Mouse (Mus musculus) kidney, postnatal 14 days (tissue): ENCODE data around the gene Kif27.
"Not testable (repeated sequence)": the region's sequence is repeated elsewhere in the genome, so short reads cannot be mapped to it uniquely, and the experiment has no call there.

ENCODE experiments used
- DNase-seq: peaks from one replicate; pipeline ENCODE4 v3.0.0; 2022; ENCODE audit warnings: mixed read lengths

The Kif27 gene

DNA sequence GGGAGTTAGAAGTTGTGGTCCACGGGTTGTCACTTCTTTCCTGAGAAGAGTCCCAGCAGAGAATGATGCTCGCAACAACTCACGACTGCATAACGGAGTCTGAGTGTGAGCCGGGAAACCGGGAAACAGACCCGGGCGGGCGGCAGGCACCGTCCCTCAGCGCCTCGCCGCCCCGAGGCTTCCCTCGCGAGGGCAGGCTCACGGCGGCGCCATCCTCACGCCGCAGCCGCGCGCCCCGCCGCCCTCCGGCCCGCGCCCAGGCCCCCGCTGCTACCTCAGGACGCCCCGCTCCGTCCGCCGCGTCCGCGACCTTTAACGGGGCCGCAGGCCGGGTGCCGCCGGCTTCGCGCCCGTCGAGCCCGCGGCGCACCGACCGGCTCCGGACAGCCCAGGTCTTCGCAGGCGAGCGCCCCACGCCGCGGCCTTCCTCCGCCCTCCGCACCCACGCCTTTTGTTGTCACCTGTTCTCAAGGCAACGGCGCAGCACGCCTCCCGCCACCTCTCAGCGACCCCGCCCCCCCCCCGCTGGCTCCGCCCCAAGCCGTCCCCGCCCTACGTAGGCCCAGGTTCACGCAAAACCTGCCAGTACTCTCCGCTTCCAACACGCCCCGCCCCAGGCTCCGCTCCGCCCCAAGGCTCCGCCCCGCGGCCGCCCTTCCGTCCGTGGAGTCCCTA lies at the start of gene Kif27:
TSS of gene Kif27 (minus strand) at position 494 of the 675 bp plus-strand sequence.
- peak; percentile 92 for DNase-seq

DNA sequence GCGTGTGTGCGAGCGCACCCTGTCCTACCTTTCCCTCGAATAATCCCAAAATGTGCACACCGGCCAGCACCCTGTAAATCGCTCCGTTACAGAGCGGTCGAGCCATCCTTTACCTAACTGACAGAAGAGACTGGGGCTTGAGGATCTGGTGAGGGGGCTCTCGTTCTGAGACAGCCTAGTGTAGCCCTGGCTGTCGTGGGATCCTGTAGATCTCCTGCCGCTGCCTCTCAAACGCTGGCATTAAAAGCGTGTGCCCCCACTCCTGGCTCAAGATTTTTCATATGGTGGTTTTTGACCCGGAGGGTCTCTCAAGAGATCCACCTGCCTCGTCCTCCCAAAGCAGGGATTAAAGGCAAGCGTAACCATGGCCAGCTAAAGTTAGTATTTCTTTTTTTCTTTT lies 44.3 kb upstream of the Kif27 start, which contains the start of gene Hnrnpk:
TSS of gene Hnrnpk (minus strand) at position 101 of the 400 bp plus-strand sequence.
- DNase-seq, result not testable (repeated sequence)

DNA sequence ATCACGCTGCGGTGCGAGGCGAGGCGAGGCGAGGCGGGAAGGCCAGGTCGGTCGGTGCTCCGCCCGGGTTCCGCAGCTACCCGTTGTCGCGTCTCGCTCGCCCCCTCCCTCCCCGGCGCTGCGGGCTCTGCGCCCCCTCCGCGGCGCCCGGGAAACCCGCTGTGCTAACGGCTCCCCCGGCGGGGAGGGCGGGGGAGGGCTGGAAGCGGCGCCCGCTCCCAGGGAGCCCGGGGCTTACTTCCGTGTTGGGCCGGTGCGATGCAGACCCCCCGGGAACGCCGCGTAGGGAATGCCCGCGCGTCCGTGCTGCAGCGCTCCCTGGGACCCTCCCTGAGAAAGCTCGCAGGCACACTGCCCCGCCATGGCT lies 43.8 kb upstream of the Kif27 start:
- peak; percentile 93 for DNase-seq

DNA sequence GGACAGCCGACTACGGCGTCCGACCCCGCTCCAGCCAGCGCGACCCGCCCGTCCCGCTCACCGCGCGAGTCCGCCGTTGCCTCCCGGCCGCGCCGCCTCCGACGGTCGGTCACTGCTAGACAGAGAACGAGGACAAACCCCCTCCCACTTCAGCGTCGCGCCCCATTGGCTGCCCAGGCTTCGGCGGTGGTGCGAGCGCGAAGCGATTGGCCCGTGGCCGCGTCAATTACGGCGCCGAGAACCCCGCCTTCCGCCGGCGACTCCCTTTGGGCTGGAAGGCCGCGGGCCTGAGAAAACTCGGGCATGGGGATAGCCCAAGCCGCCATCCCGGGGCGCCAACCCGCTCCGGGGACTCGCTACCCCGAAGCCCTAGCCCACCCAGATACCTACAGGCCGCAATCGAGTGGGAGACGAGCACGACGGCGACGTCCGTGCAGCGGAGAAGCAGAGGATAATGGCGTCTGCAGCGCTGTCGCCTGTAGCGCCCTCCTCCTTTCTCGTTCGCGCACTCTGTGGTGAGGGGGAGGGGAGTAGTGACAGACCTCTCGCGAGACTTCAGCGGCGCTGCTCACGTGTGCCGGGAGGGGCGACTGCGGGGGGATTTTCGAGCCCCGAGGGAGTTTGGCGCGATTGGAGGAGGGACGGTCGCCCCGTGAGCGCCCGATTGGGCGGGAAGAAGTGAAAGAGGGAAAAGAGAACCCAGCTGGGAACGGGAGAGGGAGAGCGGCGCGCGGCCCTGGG lies 43.3 kb upstream of the Kif27 start, which contains the start of gene Rmi1:
TSS of gene Rmi1 (plus strand) at position 246 of the 741 bp plus-strand sequence.
- DNase-seq, result peak; percentile 98

DNA sequence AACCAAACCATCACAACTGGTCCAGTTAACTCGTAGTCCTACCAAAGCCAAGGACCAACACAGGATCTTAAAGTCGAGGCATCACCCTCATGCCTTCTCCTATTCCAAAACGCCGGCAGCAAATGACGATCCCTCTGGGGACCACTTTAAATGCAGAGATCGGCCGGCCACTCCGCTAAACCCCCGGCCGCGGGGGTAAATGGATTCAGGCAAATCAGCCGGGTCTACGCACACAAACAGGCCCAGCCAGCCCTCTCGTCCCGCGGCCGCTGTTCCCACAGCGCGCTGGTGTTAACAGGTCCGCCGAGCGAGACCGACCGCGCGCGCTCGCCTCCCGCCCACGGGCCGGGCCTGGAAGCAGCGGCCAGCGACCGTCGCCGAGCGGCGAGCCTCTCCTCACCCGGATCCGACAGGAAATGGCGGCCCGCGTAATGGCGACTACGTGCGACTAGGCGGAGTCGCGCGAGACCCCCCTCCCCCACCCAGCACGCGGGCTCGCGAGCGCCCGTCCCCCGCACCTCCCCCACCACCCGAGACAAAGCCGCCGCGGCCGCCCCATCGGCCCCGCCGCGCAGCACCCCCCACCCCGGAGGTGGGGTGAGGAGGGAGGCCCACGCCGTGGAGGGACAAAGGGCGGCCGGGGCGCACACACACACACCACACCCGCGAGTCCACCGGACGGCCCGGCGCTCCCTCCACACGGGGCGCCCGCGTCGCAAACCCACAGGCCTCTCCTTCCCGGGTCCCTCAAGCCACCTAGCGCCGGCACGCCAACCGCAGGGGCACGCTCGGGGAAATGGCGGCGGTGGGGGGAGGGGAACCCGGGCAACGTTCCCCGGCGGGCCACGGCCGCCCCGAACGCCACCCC lies 42.4 kb upstream of the Kif27 start:
- DNase-seq, result peak; percentile 88

DNA sequence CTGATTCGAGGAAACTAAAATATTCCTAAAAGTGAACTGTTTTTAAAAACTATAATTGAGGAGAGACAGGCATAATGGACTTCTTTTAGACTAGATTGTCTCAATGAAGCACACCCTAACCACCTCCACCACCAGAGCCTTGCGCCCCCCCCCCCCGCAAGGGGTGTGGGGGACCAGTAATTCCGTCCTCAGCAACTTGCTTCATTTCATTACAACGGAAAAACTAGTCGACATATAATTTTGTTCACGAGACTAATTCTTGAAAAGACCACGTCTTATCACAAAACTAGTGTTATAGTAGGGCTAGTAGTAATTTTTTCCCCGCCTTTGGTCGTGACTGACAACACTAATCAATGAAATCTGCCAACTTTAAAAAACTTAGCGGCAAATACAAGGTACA lies 41.7 kb upstream of the Kif27 start:
- no peak for DNase-seq

DNA sequence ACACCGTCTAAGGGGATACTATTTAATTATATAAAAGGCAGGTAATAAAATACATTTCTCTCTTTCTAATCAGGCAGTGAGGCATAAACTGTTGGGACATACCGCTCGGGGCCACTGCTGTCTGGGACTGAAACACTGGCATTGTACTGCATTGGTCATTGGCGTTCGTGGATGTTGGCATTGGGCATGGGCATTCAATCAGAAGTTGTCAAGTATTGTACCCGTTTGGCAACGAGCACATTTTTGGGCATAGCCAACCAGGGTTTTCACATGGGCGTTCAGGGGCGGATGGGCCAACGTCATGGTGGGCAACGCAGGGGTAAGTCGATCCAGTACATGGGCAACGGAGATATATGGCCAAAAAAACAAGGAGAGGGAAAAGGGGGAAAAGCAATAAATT lies 38.7 kb upstream of the Kif27 start:
- no peak for DNase-seq

DNA sequence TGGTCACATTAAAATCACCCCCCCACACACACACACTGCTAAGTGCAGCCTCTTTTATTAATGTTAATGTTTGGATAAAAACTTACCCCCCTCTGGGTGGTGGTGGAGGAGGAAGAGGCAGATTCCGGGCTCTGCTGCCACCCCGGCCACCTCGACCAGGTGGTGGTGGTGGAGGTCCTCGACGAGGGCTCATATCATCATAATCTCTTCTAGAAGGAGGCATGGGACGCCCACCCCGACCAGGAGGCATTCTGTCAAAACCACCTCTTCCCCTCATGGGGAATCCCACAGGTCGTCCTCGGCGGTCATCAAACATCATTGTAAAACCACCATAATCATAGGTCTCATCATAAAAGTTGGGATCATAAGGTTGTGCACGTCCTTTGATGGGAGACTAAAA lies 35.5 kb upstream of the Kif27 start:
- DNase-seq, result not testable (repeated sequence)

DNA sequence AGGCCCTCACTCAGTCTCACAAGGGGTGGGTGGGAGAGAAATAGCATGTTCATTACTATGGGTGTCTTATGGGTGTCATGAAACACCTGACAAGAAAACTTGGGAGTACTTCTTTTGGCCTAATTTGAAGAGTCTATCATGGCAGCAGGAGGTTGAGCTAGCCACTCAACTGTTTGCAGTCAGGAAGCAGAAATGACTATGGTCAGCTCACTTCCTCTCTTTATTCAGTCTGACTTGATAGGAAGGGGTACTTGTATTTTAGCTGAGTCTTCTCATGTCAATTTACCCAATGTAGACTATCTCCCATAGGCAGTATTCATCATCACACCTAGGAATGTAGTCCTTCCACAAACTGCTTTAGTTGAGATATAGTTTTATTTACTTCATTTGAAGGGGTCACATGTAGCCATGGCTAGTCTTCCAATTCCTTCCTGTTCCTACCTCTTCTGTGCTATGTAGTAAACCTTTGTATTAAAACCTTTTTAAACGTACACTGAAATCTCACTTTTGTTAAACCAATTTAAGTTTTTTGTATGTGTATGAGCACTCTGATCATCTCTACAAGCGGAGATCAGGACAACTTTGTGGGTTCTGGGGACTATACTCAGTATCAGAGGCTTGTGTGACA lies 30.5 kb upstream of the Kif27 start:
- DNase-seq, result no peak

DNA sequence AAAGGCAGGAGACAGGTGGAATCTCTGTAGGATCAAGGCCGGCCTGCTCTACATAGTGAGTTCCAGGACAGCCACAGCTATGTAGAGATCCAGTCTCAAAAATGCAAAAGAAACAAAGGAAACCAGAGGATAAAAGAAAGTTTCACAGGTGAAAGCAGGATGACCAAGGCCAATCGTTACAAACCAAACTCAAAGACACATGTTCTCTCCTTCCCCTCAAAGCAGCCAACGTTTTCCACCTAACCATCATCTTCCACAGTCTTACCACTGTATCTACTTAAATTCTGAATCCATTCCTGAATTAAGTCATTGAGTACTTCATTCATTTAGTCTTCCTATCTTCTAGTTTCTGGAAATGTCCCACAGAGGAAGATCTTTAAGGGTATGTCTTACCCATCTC lies 29.5 kb upstream of the Kif27 start:
- DNase-seq, result no peak

DNA sequence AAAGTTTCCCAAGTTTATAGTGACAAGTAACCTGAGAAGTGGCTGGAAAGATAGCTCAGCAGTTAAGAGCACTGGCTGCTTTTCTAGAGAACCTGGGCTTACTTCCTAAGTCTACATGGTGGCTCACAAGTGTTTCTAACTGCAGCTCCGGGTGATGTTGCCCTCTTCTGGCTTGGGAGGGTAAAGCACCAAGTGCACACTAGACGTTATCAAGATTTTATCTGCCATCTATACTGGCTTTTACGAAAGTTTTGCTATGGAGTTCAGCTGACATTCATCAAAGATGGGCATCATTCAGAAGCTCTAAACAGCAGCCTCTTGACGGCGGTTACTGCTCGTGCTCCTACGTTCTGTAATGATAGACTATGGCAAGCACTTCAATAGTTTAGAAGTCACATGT lies 29.0 kb upstream of the Kif27 start:
- DNase-seq, result peak; percentile 83

DNA sequence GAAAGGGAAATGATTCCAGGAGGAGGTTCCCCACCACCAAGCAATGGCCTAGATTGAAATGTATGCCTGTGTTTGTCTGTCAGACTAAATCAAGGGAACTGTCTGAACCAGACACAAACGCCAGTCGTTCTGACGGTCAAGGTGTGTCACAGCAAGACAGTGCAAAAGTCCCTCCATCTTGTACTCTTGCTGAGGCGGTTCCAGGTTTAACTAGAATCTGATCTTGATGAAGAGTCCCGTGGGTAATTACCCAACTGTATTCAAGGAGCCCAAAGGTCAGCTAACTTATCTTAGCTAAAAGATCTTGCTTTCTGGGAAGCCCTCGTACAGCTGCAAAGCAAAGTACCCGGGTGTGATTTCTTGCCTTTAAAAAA lies 26.6 kb upstream of the Kif27 start:
- DNase-seq, result no peak

DNA sequence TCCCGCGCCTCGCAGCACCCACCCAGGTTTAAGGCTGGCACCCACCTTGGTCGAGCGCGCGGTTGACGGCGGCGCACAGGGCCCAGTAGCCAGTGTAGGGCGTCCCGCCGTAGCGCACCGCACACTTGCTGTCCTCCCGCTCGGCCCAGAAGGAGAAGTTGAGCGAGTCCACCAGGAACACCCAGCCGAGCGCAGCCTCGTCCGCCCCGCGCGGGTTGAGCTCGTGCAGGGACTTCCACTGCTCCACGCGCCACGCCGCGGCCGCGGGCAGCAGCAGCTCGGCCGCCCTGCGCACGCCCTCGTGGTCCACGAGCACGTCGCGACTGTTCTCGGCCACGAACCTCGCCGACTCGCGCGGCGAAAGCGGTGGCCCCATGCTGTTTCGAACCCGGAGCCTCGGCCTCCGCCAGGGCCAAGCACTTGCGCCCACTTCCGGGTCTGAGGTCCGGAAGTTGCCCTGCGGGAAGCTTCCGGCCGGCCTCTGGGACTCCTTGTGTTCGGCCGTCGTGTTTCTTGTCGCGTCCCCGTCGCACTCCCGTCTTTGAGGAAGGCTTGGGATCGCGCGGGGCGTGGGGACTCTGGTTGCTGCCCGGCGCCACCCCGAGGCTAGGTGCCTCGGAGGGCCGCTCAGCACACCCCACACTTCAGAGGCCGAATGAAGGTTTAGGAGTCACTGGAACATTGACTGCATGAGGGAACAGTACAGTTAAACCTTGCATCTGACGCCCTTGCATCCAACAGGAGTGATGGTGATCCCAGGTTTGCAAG lies 26.0 kb upstream of the Kif27 start, which contains the start of gene 2210016F16Rik:
TSS of gene 2210016F16Rik (minus strand) at position 447 of the 768 bp plus-strand sequence.
- peak; percentile 75 for DNase-seq

DNA sequence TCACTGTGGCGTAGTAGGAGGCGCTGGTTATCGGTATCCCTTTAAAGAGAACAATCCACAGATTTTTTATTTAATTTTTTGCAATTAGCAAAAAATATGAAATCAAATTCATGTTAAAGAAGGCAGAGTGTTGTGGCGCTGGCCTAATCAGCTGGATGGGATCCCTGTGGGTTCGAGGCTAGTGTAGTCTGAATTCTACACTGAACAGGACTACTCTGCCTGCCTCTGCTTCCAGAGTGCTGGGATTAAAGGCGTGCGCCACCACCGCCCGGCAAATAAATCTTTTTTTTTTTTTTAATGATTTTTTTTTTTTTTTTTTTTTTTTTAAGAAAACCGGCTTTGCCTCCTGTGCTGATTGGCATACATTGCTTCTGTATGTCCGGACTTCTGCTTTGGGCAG lies 25.4 kb upstream of the Kif27 start:
- DNase-seq, result no peak

DNA sequence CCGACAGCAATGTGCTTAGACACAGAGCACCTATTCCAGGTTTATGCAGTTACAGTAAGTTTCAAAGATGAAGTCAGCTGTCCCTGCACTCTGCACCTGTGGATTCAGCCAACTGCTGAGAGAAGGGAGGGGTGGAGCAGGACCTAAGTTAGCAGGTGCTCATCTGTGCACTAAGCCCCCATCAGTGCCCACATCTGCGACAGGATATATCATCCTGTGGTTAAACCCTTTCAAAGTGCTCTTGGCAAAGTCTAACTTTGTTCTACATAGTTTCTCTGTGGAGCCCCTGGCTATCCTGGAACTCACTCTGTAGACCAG lies 14.2 kb upstream of the Kif27 start:
- no peak for DNase-seq

DNA sequence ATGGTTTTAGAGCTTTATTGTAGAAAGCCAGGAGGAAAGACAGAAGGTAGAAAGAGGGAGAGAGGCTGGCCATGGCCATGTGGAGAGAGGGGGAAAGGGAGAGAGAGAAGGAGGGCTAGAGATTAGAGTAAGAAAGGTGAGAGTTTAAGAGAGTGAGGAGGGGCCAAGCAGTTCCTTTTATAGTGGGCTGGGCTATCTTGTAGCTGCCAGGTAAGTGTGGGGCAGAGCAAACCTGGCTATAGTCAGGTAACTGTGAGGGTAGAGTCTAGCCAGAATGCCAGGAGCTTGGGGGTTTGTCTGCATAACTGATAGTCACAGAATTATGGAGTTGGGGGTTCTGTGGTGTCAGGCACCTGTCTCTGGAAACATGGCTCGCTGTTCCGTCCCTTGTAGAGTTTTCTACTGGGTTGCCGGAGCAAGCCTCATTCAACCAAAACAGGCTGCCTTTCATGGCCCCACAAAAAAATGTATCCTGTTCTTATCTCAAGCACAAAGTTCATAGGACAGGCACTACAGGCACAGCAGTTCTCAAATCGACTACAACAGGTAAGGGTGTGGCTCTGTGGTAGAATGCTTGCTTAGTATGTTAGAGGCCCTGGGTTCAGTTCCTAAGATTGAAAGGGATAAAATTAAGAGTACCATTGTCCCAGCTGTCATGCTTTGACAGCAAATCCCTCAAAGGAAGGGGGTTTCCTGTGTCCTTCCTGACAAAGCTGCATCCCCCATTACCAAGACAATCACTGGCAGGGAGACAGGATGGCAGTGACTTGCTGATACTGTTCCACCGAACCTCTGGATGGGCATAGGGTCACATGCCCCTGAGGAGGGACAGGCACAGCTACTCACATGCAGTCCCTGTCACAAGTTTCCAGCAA lies 13.6 kb upstream of the Kif27 start:
- no peak for DNase-seq

DNA sequence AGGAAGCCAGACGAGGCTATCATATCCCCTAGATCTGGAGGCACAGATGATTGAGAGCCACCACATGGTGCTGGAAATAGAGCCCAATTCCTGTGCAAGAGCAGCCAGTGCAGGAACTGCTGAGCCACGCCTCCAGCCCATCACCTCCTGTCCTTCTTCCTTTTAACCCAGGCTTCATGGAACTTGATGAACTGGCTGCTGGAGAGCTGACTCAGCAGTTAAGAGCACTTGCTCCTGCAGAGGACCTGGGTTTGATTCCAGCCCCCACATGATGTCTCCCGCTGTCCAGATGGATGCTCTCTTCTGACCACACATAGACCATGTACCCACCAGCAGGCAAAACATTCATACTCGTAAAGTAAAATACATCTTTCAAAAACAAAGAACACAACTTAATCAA lies 9.9 kb upstream of the Kif27 start:
- no peak for DNase-seq

DNA sequence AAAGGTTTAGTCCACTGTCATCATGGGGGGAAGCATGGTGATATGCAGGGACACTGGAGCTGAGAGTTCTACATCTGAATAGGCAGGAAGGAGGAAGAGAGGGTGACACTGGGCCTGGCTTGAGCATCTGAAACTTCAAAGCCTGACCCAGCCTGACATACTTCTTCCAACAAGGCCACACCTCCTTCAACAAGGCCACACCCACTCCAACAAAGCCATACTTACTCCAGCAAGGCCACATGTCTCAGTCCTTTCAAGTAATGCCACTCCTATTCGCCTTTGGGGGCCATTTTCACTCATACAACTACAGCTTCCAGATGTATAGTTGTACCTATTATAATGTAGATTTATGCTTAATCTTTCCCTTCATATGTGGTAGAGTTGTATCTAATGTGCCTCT lies 8.7 kb upstream of the Kif27 start:
- no peak for DNase-seq

DNA sequence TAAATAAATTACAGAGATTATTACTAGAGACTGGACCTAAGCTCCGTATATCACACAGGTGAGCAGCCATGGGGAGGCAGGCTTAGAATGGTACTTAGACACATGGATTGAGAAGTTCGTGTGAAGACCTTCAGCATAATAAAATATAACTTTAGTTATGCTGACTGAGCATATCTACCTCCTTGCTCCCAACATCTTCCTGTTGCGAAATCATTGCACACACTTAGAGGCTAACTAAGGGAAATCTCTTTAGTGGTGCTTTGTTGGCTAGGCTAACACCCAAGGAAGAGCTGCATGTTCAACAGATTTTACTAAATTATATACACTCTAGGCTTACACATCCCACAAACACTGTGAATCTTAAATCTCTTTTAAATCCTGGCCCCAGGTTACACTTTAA lies 7.5 kb upstream of the Kif27 start:
- no peak for DNase-seq

DNA sequence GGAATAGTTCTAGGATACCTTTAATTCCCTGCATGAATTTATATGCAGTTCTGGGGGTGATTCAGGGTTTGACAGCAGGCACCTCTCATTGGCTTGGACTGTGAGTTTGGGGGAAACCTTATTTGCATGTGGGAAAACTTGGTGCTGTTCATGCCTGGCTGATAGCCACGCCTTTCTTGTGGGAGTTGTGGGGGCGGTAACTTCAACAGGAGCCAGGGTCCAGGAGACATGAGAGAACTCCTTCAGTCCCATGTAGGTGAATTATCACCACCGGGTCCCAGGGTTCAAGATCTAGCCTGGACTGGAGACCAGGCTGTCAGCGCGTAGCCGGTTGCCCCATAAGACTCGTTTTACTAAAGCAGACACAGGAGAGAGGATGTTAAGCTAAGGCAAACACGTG lies 6.3 kb upstream of the Kif27 start:
- not testable (repeated sequence) for DNase-seq
